Mouse (Mus musculus) inflammation-experienced regulatory T-cells (primary cell): Measurements from ENCODE around the gene Shc1. TPM values are rescaled to one million over a fixed set of nuclear protein-coding genes. Genes with fewer than 3 reads are reported as not detected.

Experiments
- polyA plus RNA-seq, 2 experiments: library from polyadenylated mRNA; unstranded; fragments of 100-300 nt; shearing (Covaris generic); gene quantifications; one replicate each; pipeline ENCODE4 v1.2.1; 2017

The Shc1 gene
- 10 to 100 TPM; 69.6 to 83.1 TPM for polyA plus RNA-seq

GRCm38 (mm10) chr3:89418170-89418860 is at the start of gene Shc1, which contains the start of gene Cks1b:
Gene Shc1 (plus strand): TSS chr3:89418443.
Gene Cks1b (minus strand): TSS chr3:89418383.

GRCm38 (mm10) chr3:89394006-89394893 is 24.0 kb upstream of the Shc1 start, which contains the start of gene Zbtb7b:
Gene Zbtb7b (minus strand): TSS chr3:89394776.

GRCm38 (mm10) chr3:89402693-89403092 is 15.6 kb upstream of the Shc1 start, which contains the start of gene Lenep:
Gene Lenep (minus strand): TSS chr3:89402793.

GRCm38 (mm10) chr3:89411490-89412393 is 6.5 kb upstream of the Shc1 start, which contains the start of gene Flad1:
Gene Flad1 (minus strand): TSS chr3:89411870.

GRCm38 (mm10) chr3:89430171-89431159 is 12.2 kb downstream of the Shc1 start, which contains the start of gene Pygo2:
Gene Pygo2 (plus strand): TSS chr3:89430214.

GRCm38 (mm10) chr3:89436176-89437113 is 18.2 kb downstream of the Shc1 start, which contains the start of gene Pbxip1:
Gene Pbxip1 (plus strand): TSS chr3:89436706.

GRCm38 (mm10) chr3:89454401-89455177 is 36.3 kb downstream of the Shc1 start, which contains the start of gene Pmvk:
Gene Pmvk (plus strand): TSS chr3:89454541.

Other genes with a start within 250 kb of the Shc1 start
- 100 to 1,000 TPM; 257 to 293 TPM for gene Scamp3, start 241.0 kb upstream of the Shc1 start, polyA plus RNA-seq
- gene Fam189b, start 235.3 kb upstream of the Shc1 start, polyA plus RNA-seq = 100 to 1,000 TPM; 204 to 228 TPM
- gene Gba, start 215.5 kb upstream of the Shc1 start, polyA plus RNA-seq = 100 to 1,000 TPM; 120 to 135 TPM
- gene Thbs3, start 203.3 kb upstream of the Shc1 start, polyA plus RNA-seq = 1 to 10 TPM in 1 of 2 experiments, under 1 TPM in 1; 0.88 to 1.6 TPM
- gene Mtx1, start 191.4 kb upstream of the Shc1 start, polyA plus RNA-seq = 100 to 1,000 TPM; 121 to 126 TPM
- 1 to 10 TPM in 1 of 2 experiments, not detected in 1; 1.2 TPM for gene Muc1, start 189.4 kb upstream of the Shc1 start, polyA plus RNA-seq
- gene Krtcap2, start 172.5 kb upstream of the Shc1 start, polyA plus RNA-seq = 100 to 1,000 TPM; 235 to 244 TPM
- gene Trim46, start 172.1 kb upstream of the Shc1 start, polyA plus RNA-seq = 1 to 10 TPM; 3.0 to 3.5 TPM
- gene Dpm3, start 159.1 kb upstream of the Shc1 start, polyA plus RNA-seq = 10 to 100 TPM; 84.5 to 92.4 TPM
- gene Slc50a1, start 147.9 kb upstream of the Shc1 start, polyA plus RNA-seq = 100 to 1,000 TPM; 239 to 241 TPM
- not detected for gene Efna1, start 137.3 kb upstream of the Shc1 start, polyA plus RNA-seq
- under 1 TPM in 1 of 2 experiments, not detected in 1; 0.49 TPM for gene Efna3, start 95.5 kb upstream of the Shc1 start, polyA plus RNA-seq
- under 1 TPM; 0.42 to 0.82 TPM for gene Efna4, start 80.4 kb upstream of the Shc1 start, polyA plus RNA-seq
- gene Adam15, start 68.4 kb upstream of the Shc1 start, polyA plus RNA-seq = 10 to 100 TPM; 24.1 to 31.4 TPM
- under 1 TPM; 0.27 to 0.37 TPM for gene Dcst2, start 56.5 kb upstream of the Shc1 start, polyA plus RNA-seq
- gene Dcst1, start 53.2 kb upstream of the Shc1 start, polyA plus RNA-seq = under 1 TPM; 0.32 to 0.40 TPM
- 10 to 100 TPM; 45.3 to 49.2 TPM for gene Zbtb7b, start 23.7 kb upstream of the Shc1 start, polyA plus RNA-seq
- gene Lenep, start 15.7 kb upstream of the Shc1 start, polyA plus RNA-seq = 1 to 10 TPM in 1 of 2 experiments, not detected in 1; 1.8 TPM
- 10 to 100 TPM; 54.6 to 58.7 TPM for gene Flad1, start 6.6 kb upstream of the Shc1 start, polyA plus RNA-seq
- 10 to 100 TPM; 13.5 to 16.3 TPM for gene Cks1b, start 60 bp upstream of the Shc1 start, polyA plus RNA-seq
- 10 to 100 TPM; 76.0 to 78.7 TPM for gene Pygo2, start 11.8 kb downstream of the Shc1 start, polyA plus RNA-seq
- 100 to 1,000 TPM; 113 to 129 TPM for gene Pbxip1, start 18.3 kb downstream of the Shc1 start, polyA plus RNA-seq
- 10 to 100 TPM; 17.2 to 17.9 TPM for gene Pmvk, start 36.1 kb downstream of the Shc1 start, polyA plus RNA-seq
- gene Kcnn3, start 101.7 kb downstream of the Shc1 start, polyA plus RNA-seq = under 1 TPM; 0.04 to 0.12 TPM